Mouse (Mus musculus) gastrocnemius, adult 8-10 months (tissue): ENCODE data around the gene Ahctf1. TPM values are rescaled to one million over a fixed set of nuclear protein-coding genes. Genes with fewer than 3 reads are reported as not detected.
A peak's percentile ranks its signal among the peaks of the same experiment; 100 is the strongest.
"Not testable (repeated sequence)": the region's sequence is repeated elsewhere in the genome, so short reads cannot be mapped to it uniquely, and the experiment has no call there.

ENCODE experiments used
- DNase-seq, 2 experiments: peaks; one replicate each; pipeline ENCODE4 v3.0.0; 2022; ENCODE audit warnings: low spot score in 2 of 2
- total RNA-seq, 4 experiments: library from RNA; stranded (reverse); gene quantifications; 2 replicates each; pipeline ENCODE4 v1.2.4; 2022

Ahctf1 gene
- total RNA-seq, 4 experiments from 2014 or later = 18.5 to 21.2 (median 20.1) TPM

DNA sequence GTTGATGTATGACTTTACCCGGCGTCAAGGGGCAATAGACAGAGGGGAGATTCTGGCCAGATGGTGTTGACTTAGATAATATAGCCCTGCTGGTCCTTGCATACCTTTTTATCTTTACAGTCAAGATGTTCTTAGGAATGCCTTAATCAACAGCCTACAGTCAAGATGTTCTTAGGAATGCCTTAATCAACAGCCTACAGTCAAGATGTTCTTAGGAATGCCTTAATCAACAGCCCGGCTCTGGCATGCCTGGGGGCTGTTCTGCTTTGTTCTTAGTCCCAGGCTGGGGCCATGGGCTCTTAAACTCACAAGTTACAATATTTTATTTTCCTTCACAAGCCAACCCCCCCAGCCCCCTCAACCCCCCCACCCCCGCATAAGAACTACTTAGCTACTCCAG, 88.2 kb downstream of the Ahctf1 start:
- not testable (repeated sequence) for DNase-seq

DNA sequence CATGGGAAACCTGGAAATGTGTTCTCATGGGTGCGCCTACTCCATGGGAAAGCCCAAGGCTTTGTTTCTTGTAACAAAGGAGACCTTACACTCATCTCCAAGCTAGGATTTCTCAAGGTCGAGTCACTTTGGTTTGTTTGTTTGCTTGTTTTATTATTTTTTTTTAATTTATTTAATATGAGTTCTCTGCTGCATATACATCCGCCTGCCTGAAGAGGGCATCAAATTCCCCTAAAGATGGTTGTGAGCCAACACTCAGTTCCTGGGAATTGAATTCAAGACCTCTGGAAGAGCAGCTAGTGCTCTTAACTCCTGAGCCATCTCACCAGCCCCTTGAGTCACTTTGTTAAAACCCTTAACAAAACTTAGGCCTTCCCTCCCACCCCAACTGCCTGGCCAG, 90.1 kb downstream of the Ahctf1 start:
- DNase-seq = no peak

DNA sequence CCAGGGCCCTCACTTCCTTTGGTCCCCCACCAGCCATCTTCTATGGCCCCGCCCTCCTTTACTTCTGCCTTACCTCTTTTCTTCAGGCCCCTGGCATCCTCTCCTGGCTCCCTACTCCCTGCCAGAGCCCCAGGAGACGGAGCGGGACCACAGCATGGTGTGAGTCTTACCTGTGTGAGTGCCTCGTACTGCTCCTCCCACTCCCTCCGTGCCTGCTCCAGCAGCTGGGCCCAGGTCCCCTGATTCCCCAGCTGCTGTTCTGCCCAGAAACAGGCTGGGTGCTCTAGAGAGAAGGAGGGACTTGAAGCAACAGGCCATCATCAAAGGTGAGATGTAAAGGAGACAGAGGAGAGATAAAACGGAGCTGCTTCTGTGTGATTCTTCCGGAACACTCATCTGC, 90.8 kb downstream of the Ahctf1 start:
- DNase-seq = no peak

DNA sequence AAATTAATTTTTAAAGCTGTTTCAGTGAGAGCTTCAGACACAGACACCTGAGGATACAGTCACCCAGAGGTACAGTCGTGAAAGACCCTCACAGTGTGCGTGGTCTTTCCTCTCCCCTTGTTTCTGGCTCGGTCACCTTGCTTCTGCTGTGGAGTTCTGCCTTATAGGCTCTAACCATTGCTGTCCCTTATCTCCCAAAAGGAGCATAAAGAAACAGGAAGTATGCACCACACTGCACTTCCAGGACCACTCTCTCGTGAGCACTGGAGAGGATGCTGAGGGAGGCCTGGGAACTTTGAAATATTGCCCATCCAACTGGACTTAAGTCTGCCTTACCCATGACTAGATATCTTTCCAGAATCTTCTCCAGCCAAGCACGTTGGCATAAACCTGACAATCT, 92.7 kb downstream of the Ahctf1 start:
- DNase-seq = no peak

DNA sequence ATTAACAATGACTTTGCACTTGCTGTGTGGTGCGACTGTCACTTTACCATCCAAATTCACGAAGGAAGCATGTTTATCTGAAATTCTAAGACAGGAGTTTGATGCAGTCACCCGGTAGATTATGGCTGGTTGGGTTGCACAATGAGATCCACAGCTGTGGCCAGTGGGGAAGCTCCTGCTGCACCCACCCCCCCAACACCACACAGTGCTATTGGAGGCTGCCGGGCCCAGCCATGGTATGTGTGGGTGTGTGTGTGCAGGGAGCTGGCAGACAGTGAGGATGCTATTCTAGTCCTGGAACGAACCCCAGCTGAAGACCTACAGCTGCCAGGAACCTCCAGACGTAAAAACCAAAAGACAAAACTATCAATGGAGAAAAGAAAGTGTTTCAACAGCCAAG, 94.1 kb downstream of the Ahctf1 start:
- DNase-seq = peak; percentile 54 to 65

DNA sequence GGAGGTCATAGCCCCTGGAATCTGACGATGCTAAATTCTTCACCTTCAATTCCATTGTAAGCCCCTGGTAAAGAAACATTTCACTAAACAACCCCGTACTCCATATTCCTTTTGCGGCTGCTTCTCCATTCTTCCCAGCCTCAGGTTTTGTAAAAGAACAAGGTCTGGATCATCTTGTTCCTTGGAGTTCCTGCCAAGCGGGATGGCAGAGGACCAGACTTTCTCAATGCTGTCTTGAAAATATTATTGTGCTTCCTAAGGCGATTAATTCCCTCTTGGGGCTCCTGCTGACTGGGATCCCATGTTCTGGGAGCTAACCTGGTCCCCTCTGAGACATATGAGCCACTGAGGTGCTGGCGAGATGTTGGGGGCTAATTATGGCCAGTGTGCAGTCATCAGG, 98.3 kb downstream of the Ahctf1 start:
- DNase-seq = peak; percentile 25 to 69

DNA sequence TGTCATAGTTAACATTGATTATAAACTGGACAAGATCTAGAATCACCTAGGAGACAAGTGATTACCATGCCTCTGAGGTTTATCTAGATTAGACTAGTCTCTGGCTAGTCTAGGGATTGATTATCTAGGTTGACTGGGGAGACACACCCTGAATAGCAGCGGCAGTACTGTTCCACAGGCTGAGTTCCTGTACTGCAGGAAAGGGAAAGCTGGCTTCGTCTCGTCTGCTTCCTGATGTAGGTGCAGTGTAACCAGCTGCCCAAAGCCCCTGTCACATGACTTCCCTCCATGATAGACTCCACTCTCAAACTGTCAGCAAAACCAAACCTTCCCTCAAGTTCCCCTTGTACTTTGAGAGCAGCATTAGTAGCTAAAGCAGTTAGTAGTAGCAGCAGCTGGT, 99.3 kb downstream of the Ahctf1 start:
- DNase-seq = no peak

Other genes with a start within 250 kb of the Ahctf1 start
- gene Sccpdh, start 135.5 kb downstream of the Ahctf1 start, total RNA-seq = 10 to 100 TPM; 35.3 to 47.3 (median 40.4) TPM
- under 1 TPM in 1 of 4 experiments, not detected in 3; 0.11 TPM for gene Kif28, start 58.4 kb downstream of the Ahctf1 start, total RNA-seq
- not detected for gene Gm10518, start 304 bp downstream of the Ahctf1 start, total RNA-seq
- 10 to 100 TPM; 18.8 to 27.4 (median 24.2) TPM for gene Cdc42bpa, start 156.8 kb upstream of the Ahctf1 start, total RNA-seq